Mouse (Mus musculus) retina, postnatal 1 day (tissue): Measurements from ENCODE around the gene 1700088E04Rik.

Source experiments
- DNase-seq: peaks from one replicate; pipeline ENCODE4 v3.0.0-alpha.2; 2012

The 1700088E04Rik gene

DNA sequence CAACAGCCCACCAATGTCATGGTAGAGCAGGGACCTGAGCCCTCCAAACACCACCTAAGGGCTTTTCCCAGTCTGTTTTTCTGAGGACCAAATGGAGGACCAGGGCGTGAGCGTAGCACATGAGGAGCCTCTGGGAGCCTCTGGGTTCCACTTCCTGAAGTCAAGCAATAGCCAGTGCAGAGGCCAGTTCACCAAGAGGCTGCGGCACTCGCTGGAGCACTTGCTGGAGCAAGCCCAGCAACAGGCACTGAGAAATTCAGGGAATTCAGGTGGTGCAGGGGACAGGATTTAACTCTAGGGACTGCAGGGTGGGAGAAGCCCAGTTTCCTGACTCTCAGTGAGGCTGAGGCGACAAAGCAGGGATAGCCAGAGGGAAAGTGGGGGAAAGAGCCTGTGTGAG is 42.8 kb downstream of the 1700088E04Rik start:
- DNase-seq: no peak

DNA sequence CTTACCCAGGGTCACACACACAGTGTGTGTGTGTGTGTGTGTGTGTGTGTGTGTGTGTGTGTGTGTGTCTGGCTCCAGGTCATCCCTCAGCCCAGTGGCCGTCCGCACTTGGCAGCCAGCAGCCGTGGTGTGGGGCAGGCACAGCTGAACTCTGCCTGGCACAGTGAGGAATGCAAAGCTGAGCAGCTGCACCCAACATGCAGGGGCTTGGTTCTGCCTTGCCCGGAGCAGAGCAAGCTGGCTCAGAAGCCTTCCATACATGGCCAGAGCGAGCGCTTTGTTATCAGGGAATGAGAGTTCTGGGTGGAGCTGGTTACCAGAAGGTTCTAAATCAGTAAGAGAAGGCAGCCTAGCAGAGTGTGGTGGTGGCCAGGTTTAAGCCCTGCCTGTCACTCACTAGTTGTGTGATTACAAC is 43.4 kb downstream of the 1700088E04Rik start:
- peak; percentile 45 for DNase-seq

DNA sequence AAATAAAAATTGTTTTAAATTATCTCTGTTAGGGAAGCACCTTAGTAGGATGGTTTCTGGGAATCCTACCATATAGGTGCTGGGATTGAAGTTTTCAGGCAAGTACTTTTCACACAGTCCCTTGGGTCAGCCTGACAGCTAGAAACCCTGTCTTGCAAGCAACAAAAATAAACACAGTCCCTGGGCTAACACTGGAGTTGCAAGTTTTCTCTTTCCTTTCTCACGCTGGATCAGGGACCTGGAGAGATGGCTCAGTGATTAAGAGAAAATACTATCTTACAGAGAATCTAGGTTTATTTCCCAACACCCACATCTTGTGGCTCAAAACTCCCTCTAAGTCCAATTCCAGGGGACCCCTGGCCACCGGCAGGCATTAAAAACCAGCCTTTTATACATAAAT is 43.9 kb downstream of the 1700088E04Rik start:
- DNase-seq: no peak

DNA sequence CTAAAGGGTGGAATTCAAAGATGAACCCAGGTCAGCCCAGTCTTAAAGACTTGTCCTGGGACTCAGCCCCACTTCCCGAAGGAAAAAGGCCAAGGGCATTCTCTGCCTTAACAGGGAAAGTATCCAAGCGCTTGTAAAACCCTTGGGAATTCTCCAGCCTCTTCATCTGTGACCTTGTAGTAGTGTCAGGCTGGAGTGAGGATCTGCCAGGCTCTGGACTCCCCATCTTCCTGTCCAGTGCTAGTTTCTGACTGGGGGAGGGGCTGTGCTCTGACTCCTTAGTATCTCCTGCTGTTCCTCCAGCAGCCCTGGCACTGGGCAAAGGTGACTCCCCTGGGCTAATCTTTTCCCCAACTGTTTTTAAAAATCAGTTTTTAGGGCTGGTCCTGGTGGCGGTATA is 44.5 kb downstream of the 1700088E04Rik start:
- DNase-seq: no peak

DNA sequence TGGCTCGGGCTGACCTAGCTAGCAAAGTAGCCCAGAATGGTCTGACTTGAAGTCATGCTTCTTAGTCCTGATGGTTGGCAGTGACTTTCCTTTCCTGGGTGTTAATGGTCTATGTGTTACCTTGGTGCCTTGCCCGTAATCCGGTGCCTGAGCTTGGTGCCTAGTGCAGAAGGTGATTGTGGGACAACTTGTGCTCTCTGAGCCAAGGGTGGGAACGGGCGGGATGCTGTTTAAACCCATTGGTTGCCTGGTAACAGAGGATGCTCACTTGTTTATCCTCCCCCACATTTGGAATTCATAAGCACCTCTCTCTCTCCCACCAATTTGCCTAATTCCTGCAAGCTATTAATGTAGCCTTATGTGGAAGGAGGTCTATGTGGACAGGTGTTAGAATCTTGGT is 45.6 kb downstream of the 1700088E04Rik start:
- no peak for DNase-seq

DNA sequence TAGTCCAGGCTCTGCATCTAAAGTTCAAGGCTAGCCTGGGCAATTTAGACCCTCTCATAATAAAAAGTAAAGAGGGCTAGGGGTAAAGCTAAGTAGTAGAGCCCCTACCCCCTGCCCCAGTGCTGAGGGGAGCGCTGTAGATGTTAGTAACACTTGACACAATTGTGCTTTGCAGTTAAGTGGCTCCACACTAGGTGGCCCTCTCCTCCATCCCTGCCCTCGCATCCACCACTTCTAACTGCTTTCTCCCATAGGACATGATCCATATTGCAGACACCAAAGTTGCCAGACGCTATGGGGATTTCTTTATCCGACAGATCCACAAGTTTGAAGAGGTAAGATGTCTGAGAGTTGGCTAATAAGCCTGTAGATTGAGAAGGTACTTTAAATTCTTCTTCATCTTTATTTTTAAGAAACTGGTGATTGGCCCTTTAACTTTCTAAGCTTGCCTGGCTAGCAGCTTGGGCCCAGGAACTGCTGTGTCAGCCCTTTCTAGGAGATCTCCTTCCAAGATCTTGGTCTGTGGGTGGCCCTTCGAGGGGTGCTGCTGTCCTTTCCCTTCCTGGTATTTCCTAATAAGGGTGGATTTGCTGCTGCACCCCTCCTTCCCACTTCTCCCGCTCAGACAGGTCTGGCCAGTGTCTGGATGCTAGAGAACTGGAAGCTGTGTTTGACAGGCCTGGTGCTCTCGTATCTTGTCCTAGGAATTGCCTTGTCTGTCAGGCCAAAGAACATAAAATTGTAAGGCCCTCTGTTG is 47.8 kb downstream of the 1700088E04Rik start:
- peak; percentile 27 for DNase-seq

DNA sequence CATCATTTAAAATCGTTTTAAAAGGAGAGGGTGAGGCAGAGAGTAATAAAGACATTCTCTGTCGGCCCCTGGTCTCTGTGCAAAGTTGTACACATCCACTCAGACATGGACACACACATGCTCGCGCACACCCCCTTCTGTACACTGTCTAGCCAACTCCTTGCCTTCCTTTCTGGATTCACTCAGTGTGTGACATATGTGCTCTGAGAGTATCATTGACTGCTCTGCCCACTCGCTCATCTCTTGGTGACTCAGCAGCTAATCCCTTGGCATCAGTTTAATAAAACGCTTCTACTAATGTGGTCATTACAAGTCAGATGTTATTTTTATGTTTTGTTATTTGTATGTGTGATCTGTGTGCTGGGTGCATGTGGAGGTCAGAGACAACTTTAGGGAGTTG is 48.8 kb downstream of the 1700088E04Rik start:
- DNase-seq: no peak

DNA sequence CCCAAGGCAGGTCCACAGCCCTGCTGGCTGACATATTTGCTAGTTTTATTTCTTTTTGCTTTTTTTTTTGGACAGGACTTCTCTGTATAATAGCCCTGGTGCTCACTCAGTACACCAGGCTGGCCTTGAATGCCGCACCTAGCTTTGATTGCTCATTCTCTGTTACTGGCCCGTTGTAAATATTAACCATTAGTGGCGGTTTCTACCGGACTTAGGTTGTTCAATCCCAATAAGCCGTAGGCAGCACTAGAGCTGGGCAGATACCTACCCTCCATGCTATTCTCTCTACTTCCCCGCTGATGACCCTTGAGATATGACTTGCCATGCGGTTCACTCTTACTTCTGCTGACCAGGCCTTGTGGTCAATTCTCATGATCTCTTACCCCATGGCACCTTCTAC is 61.5 kb downstream of the 1700088E04Rik start:
- no peak for DNase-seq
